Mouse (Mus musculus) thymus, postnatal 36 days (tissue): ENCODE data around the gene Recql.
"Not testable (repeated sequence)": the region's sequence is repeated elsewhere in the genome, so short reads cannot be mapped to it uniquely, and the experiment has no call there.

Experiments used
- DNase-seq, 2 experiments: peaks; one replicate each; pipeline ENCODE4 v3.0.0; 2022; ENCODE audit warnings: mixed read lengths in 2 of 2

Recql gene

DNA sequence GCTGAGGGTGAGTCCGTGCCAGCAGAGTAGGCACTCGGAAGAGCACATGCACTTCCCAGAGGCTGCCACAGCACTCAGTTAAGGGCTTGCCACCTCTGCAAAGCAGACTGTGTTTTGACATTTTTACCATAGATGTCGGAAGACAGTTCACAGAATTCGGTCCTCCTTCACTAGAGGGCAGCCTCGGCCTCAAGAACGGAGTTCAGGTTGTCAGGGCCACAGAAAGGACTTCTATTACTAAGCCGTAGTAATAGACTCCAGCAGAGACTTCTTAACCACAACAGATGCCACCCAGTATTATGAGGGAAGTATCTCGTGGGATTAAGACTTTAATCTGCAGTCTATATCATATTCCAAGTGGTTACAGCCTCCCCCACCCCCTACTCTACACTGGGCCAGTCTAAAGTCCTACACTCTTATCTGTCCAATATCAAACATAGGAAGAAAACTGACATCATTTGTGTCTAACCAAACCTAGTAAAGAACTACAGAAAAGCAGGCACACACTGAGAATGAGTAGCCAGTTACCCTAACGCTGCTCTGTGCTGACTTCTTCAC lies 23.8 kb downstream of the Recql start:
- DNase-seq, result no peak

DNA sequence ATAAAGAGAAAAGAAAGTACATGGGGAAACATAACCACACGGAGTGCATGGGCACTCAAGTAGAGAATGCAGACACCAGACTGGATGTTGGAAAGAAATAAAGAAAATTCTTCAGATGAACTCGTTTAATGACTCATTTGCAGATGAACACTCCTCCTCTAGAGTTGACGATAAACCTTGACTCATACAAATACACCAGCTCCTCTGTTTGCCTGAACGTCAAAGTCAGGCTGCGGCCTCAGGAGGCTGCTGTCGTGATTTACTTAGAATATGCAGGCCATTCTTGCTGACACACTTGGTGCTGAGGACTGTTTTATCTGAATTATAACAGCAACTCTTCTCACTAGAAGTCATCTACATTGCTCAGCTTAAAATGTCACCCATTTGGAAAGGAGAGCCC lies 24.9 kb downstream of the Recql start:
- no peak for DNase-seq

- DNase-seq, result no peak
Observed at GRCm38 (mm10) chr6:142357106-142357505, 29.8 kb downstream of the Recql start.

DNA sequence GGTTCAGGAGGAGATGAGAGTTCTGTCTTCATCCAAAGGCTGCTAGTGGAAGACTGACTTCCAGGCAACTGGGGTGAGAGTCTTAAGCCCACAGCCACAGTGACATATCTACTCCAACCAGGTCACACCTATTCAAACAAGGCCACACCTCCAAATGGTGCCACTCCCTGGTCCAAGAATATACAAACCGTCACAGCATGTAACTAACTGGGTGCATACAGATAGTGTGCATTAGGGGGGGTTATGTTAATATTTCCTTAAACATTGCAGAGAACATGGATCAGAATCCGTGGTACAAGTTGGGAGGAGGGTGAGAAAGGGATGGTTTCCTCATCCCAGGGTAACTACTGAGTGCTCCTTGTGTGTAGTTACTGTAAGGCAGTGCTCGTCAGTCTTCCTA lies 34.8 kb downstream of the Recql start:
- DNase-seq, result not testable (repeated sequence)

GRCm38 (mm10) chr6:142347431-142348385 lies 39.2 kb downstream of the Recql start:
- no peak for DNase-seq

DNA sequence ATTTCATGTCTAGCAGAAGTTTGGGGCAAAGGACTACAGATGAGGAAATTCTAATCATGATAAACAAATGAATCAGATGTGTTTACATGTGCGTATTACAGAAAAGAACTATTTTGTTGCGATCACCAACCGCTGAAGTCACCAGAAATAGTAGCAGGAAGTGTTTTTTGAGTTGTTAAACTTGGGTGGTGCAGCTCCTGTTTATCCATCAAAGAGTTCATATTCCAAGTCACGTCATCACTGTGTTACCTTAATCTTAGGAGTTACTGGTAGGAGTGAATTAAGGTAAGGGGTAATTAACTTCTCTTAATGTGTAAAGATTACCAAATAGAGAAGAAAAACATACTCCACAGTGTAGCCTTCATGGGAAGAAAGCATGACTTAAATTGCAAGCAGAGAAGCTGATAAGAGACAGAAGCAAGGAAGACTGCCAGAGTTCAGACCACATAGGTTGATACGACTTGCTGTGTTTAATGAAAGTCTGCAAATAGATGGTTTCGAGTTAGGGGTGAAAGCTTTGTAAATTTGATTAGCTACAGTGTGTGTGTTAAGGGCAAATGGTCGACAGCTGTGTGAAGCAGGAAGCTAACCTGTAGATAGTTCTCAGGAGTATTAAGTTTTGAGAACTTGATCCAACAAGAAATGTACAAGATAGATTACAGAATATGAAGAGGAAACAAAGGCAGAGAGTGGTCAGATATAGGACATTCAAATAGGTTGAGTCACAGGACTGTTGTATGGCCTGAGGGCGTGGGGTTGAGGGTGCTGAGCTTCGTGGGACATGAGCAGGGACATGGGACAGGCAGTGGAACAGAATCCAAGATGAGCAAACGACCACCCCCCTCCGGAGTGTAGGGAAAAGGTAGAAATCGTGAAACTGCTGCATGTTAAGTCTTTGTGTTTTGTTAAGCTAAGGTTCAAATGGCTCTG lies 40.4 kb downstream of the Recql start:
- DNase-seq, result no peak

GRCm38 (mm10) chr6:142345440-142346038 lies 41.3 kb downstream of the Recql start, which contains the start of gene Pyroxd1:
Gene Pyroxd1 (plus strand): TSS chr6:142345654.
- peak; percentile 86 to 89 for DNase-seq

DNA sequence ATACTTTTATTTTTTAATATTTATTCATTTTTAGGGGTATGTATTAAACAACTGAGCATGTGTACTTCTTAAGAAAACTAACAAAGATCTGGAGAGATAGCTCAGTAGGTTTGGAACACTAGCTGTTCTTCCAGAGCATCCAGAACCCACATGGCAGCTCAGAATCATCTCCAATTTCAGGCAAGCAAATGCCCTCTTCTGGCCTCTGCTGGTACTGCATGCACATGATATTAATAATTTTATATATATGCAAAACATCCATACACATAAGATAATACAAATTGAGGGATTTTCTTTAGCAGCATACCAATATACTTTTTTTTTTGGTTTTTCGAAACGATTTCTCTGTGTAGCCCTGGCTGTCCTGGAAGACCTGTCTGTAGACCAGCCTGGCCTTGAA lies 43.3 kb downstream of the Recql start:
- peak; percentile 17 to 36 for DNase-seq

GRCm38 (mm10) chr6:142339576-142339975 lies 47.3 kb downstream of the Recql start:
- no peak for DNase-seq

GRCm38 (mm10) chr6:142338961-142339360 lies 47.9 kb downstream of the Recql start:
- DNase-seq, result no peak

GRCm38 (mm10) chr6:142329201-142329600 lies 57.7 kb downstream of the Recql start:
- DNase-seq, result no peak

- DNase-seq, result no peak
Observed at GRCm38 (mm10) chr6:142326598-142326997, 60.3 kb downstream of the Recql start.

GRCm38 (mm10) chr6:142322881-142323280 lies 64.0 kb downstream of the Recql start, which contains the start of gene Slco1a5:
Gene Slco1a5 (minus strand): TSS chr6:142322981.
- DNase-seq, result no peak

DNA sequence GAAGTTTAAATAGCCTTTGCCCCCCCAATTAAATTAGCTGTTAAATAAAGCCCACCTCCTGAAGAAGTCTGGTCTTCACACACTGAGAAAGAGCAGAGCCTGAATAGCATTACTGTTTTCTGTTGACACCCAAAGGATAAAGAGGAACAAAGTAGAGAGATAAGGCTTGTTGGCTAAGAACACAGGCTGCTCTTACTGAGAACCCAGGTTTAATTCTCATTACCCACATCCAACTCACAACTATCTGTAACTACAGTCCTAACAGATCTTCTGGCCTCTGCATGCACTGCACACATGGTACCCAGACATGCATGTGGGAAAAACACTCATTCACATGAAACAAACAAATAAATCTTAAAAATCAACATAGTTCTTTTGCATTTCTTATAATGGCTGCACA lies 69.8 kb downstream of the Recql start:
- no peak for DNase-seq

- DNase-seq, result no peak
Observed at GRCm38 (mm10) chr6:142314285-142314684, 72.6 kb downstream of the Recql start.

GRCm38 (mm10) chr6:142305076-142305475 lies 81.8 kb downstream of the Recql start:
- DNase-seq, result no peak
